Mouse (Mus musculus): ENCODE results near the gene Cfap161.

GRCm38 (mm10) chr7:83778516-83778915, 16.2 kb downstream of the Cfap161 start:
- no peak for TF ChIP-seq TAL1 (IDR thresholded peaks at IDR 0.05; ENCODE audit: low read length)
- TF ChIP-seq GATA1 (IDR thresholded peaks at IDR 0.05; ENCODE audit: low read length) = no peak

Data from erythroblast, embryonic 14.5 days (primary cell).